Mouse (Mus musculus) small intestine, adult 2 months (tissue): ENCODE data around the gene 9130213A22Rik.

Experiments
- CTCF ChIP-seq: fragments of 200-500 bp; IDR thresholded peaks from 2 replicates; pipeline ENCODE4 v1.5.1; 2012; ENCODE audit warnings: low read depth, mild to moderate bottlenecking, control low read depth, inconsistent platforms, low read length, moderate library complexity, mixed read lengths; ENCODE audit not compliant: insufficient replicate concordance, insufficient read length; ENCODE audit errors: extremely low read depth
- POLR2A ChIP-seq: fragments of 200-500 bp; IDR thresholded peaks from 2 replicates; pipeline ENCODE4 v1.6.1; 2012; ENCODE audit warnings: low read depth, mild to moderate bottlenecking, control low read depth, inconsistent platforms, low read length, moderate library complexity

DNA sequence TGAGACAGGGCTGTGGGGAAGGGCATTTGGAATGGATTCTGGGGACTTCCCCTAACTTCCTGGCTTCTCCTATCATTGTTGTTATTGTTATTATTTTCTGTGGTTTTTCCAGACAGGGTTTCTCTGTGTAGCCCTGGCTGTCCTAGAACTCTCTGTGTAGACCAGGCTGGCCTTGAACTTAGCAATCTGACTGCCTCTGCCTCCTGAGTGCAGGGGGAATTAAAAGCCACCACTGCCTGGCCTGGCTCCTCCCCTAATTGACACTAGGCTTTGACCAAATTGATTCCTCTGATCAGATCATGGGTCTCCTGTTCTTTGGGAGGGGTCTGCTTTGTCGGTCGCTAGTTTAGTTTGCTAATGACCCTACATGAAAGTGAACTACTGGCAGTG is 4.3 kb upstream of the 9130213A22Rik start:
- TF ChIP-seq POLR2A (no peak), CTCF (no peak)
